Mouse (Mus musculus): ENCODE measurements around the gene Stt3a.

- TF ChIP-seq USF1 (IDR thresholded peaks at IDR 0.05; ENCODE audit: low read depth) (no peak), MAX (IDR thresholded peaks at IDR 0.05; ENCODE audit: low read depth) (no peak), E2F4 (IDR thresholded peaks at IDR 0.05; ENCODE audit: insufficient read depth) (no peak), POLR2A (IDR thresholded peaks at IDR 0.05; ENCODE audit: insufficient read length, low read depth) (no peak)
Measured at GRCm38 (mm10) chr9:36769048-36769413, 1.6 kb upstream of the Stt3a start.
